Mouse (Mus musculus) limb, embryonic 15.5 days (tissue): ENCODE data around the gene Catsper4. TPM values are rescaled to one million over a fixed set of nuclear protein-coding genes. Genes with fewer than 3 reads are reported as not detected.
A peak's percentile ranks its signal among the peaks of the same experiment; 100 is the strongest.

Source experiments
- ATAC-seq: fragments of 200-750 bp; cut with Nextera tagmentation; 2 replicates; pipeline ENCODE4 v1.8.0; 2017; ENCODE audit warnings: low read depth, moderate TSS enrichment; ENCODE audit not compliant: insufficient number of reproducible peaks, low FRiP score, low TSS enrichment
- H3K27ac ChIP-seq: fragments of 300-500 bp; sonication (generic); 2 replicates; pipeline ENCODE4 v1.5.1; 2015; ENCODE audit warnings: moderate library complexity, mild to moderate bottlenecking, inconsistent platforms
- H3K27me3 ChIP-seq: fragments of 300-500 bp; sonication (generic); 2 replicates; pipeline ENCODE4 v1.6.1; 2015; ENCODE audit warnings: inconsistent platforms
- H3K36me3 ChIP-seq: fragments of 300-500 bp; sonication (generic); 2 replicates; pipeline ENCODE4 v1.6.1; 2015; ENCODE audit warnings: inconsistent platforms
- H3K4me1 ChIP-seq: fragments of 300-500 bp; sonication (generic); 2 replicates; pipeline ENCODE4 v1.6.1; 2015; ENCODE audit warnings: inconsistent platforms
- H3K4me2 ChIP-seq: fragments of 300-500 bp; sonication (generic); 2 replicates; pipeline ENCODE4 v1.6.1; 2015; ENCODE audit warnings: mild to moderate bottlenecking, inconsistent platforms
- H3K4me3 ChIP-seq: fragments of 300-500 bp; sonication (generic); 2 replicates; pipeline ENCODE4 v1.5.1; 2015; ENCODE audit warnings: mild to moderate bottlenecking, inconsistent platforms
- H3K9ac ChIP-seq: fragments of 300-500 bp; sonication (generic); 2 replicates; pipeline ENCODE4 v1.6.1; 2015; ENCODE audit warnings: inconsistent platforms
- H3K9me3 ChIP-seq: fragments of 300-500 bp; sonication (generic); 2 replicates; pipeline ENCODE4 v1.6.1; 2016; ENCODE audit warnings: inconsistent platforms
- WGBS: fragments of 180-500 bp; shearing (Covaris S2); methylation state at CpG from one replicate; pipeline ENCODE4 v1.1.7; 2015; 5-methylcytosine and 5-hydroxymethylcytosine counted together
- polyA plus RNA-seq: library from polyadenylated mRNA; unstranded; fragments of >200 nt; fragmentation: Nextera tagmentation; extraction: Ambion mirVana; gene quantifications from 2 replicates; pipeline ENCODE4 v1.2.1, GENCODE M21; 2015

Gene Catsper4
- polyA plus RNA-seq, 1 experiment from 2014 or later: 0.29 TPM

DNA sequence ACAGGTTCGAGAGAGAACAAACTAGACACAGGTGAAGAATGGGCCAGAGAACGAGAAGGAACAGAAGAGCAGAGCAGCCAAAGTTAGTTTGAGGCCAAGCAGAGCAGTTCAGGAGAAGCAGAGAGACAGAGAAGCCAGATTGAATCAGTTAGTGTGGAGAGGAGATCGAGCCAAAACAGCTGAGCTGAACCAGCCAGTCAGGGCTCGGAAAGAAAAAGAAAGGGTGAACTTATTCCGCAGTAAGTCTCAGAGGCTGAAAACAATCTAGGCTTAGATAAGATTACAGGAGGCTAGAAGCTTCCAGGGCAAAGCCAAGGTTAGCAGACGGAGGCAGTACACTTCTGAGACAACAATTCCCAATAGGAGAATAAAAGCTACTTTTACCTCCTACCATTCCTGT, 62.2 kb downstream of the Catsper4 start:
- H3K4me3 ChIP-seq: no peak overlapping the region
- H3K27me3 ChIP-seq: no peaks in the 10 kb centered on the region
- H3K27ac ChIP-seq: peak overlapping the region; percentile 54; the same call in 1 of the 2 replicates
- 41% methylated on average over 6 of the region's 6 CpGs for WGBS
- H3K36me3 ChIP-seq: no peaks in the 10 kb centered on the region
- no peaks in the 10 kb centered on the region for H3K9me3 ChIP-seq
- H3K4me1 ChIP-seq: no peaks in the 10 kb centered on the region
- H3K9ac ChIP-seq: no peak overlapping the region
- ATAC-seq: no peak
- H3K4me2 ChIP-seq: no peak overlapping the region

DNA sequence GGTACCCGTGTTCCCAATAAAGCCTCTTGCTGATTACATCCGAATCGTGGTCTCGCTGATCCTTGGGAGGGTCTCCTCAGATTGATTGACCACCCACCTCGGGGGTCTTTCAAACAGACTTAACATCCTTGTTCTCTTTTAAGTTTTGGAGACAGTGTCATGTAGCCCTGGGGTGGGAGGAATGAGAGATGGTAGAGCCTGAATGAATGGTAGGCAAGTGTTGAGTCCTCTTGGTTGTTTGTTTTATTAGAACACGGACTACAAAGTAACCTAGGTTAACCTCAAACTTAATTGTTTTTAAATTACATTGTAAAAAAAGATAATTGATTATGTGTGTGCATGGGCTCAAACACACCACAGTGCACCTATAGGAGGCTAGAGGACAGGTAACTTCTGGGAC, 62.6 kb downstream of the Catsper4 start:
- H3K4me3 ChIP-seq: no peak overlapping the region
- no peaks in the 10 kb centered on the region for H3K4me1 ChIP-seq
- H3K9ac ChIP-seq: no peak overlapping the region
- ATAC-seq: no peak
- H3K9me3 ChIP-seq: no peaks in the 10 kb centered on the region
- H3K4me2 ChIP-seq: no peak overlapping the region
- H3K36me3 ChIP-seq: no peaks in the 10 kb centered on the region
- H3K27ac ChIP-seq: 0 out of 2 replicates have a peak overlapping the region, but pooled peaks have one; percentile 54
- 86% methylated on average over 6 of the region's 6 CpGs for WGBS
- no peaks in the 10 kb centered on the region for H3K27me3 ChIP-seq

Other genes starting within 250 kb of the Catsper4 start
- gene Dhdds, start 226.5 kb downstream of the Catsper4 start, polyA plus RNA-seq: 41.9 and 46.0 TPM in 2 replicates
- gene Lin28a, start 208.5 kb downstream of the Catsper4 start, polyA plus RNA-seq: 0.17 TPM in 1 of 2 replicates, not detected in the other
- gene Zfp683, start 173.5 kb downstream of the Catsper4 start, polyA plus RNA-seq: not detected in 2 replicates
- gene Crybg2, start 166.6 kb downstream of the Catsper4 start, polyA plus RNA-seq: 17.3 and 17.5 TPM in 2 replicates
- gene Cd52, start 132.3 kb downstream of the Catsper4 start, polyA plus RNA-seq: 15.9 and 20.1 TPM in 2 replicates
- 10.7 and 13.3 TPM in 2 replicates for gene Ubxn11, start 124.8 kb downstream of the Catsper4 start, polyA plus RNA-seq
- gene Sh3bgrl3, start 98.6 kb downstream of the Catsper4 start, polyA plus RNA-seq: 476 and 496 TPM in 2 replicates
- 43.5 and 46.6 TPM in 2 replicates for gene Cep85, start 40.3 kb downstream of the Catsper4 start, polyA plus RNA-seq
- gene Gm7534, start 24.4 kb downstream of the Catsper4 start, polyA plus RNA-seq: not detected in 2 replicates
- gene Cnksr1, start 11.0 kb upstream of the Catsper4 start, polyA plus RNA-seq: 3.6 and 3.9 TPM in 2 replicates
- gene E130218I03Rik, start 16.3 kb upstream of the Catsper4 start, polyA plus RNA-seq: 0.22 TPM in 1 of 2 replicates, not detected in the other
- 14.3 and 15.8 TPM in 2 replicates for gene Zfp593, start 18.2 kb upstream of the Catsper4 start, polyA plus RNA-seq
- not detected in 2 replicates for gene Gm30191, start 19.6 kb upstream of the Catsper4 start, polyA plus RNA-seq
- 5.8 and 7.8 TPM in 2 replicates for gene Grrp1, start 26.7 kb upstream of the Catsper4 start, polyA plus RNA-seq
- gene Pdik1l, start 60.5 kb upstream of the Catsper4 start, polyA plus RNA-seq: 19.7 and 20.2 TPM in 2 replicates
- 3.2 and 8.0 TPM in 2 replicates for gene Trim63, start 87.7 kb upstream of the Catsper4 start, polyA plus RNA-seq
- 1.3 and 2.6 TPM in 2 replicates for gene Slc30a2, start 115.8 kb upstream of the Catsper4 start, polyA plus RNA-seq
- 6.4 and 7.8 TPM in 2 replicates for gene Extl1, start 156.5 kb upstream of the Catsper4 start, polyA plus RNA-seq
- gene Pafah2, start 168.9 kb upstream of the Catsper4 start, polyA plus RNA-seq: 20.7 and 20.8 TPM in 2 replicates
- gene Stmn1, start 240.9 kb upstream of the Catsper4 start, polyA plus RNA-seq: 1,227 and 1,246 TPM in 2 replicates